ENCODE assay signal across 14 mouse cellular contexts in the genomic region with DNA sequence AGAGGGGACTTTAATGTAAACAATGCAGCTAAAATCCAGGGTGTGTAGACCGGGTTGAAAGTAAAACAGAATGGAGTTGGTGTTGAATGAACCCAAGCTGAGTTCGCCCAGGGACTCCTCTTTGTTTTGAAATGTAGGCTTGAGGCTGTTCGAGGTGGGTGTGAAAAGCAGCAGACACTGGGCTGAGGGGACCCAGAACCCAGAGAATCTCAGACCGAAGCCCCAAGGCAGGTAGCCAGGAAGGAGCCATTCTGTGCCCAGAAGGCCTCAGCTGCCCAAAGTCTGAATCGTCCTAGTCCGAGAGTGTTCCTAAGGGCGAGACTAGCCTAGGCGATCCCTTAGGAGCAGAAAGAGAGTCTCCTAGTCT. TPM values are rescaled to one million over a fixed set of nuclear protein-coding genes. Genes with fewer than 3 reads are reported as not detected.
DNase-seq lines count a peak whose midpoint lies in the region; ATAC-seq and TF ChIP-seq lines count a peak whose summit lies in the region.
"Had no signal": no experiment of that assay in that cellular context is flagged by ENCODE, and none has a peak within 500 bp of the region (broad histone marks: within the 10 kb centered on the region; RNA-seq: fewer than 3 reads in every experiment).

No protein-coding gene starts in this region.

- DNase-seq in hindbrain, embryonic 11.5 days (ENCODE audit: low spot score), result peak; percentile 62
- DNase-seq in hindbrain, embryonic 14.5 days (ENCODE audit: low spot score), result no peak
- peak; percentile 44 to 53 for DNase-seq in B cell, adult 2 months
- peak; percentile 66 for DNase-seq in embryo, embryonic 10.5 days (ENCODE audit: low spot score)
- no peak for DNase-seq in spleen, adult 12 weeks (ENCODE audit: low spot score)
- DNase-seq in gastrocnemius, postnatal 10 days, result no peak
- DNase-seq in spleen, postnatal 14 days (ENCODE audit: low spot score in 2 of 2), result no peak

- peaks cover 10% of the 10 kb centered on the region for H3K4me1 ChIP-seq in hindbrain, embryonic 11.5 days (replicated peaks; ENCODE audit: control insufficient read depth, insufficient read depth, low read length)
- 0 out of 2 replicates have a peak, but pooled peaks cover 4% of the 10 kb centered on the region for H3K4me1 ChIP-seq in hindbrain, embryonic 14.5 days (replicated peaks; ENCODE audit: control insufficient read depth, insufficient read depth, low read length)
- peaks cover 2% of the 10 kb centered on the region; the same call in 1 of the 2 replicates for H3K4me1 ChIP-seq in intestine, postnatal 0 days (replicated peaks; ENCODE audit: control insufficient read depth, insufficient read depth, low read length)

- no peak overlapping the region for H3K27ac ChIP-seq in hindbrain, embryonic 11.5 days (ENCODE audit: low read depth, low read length)
- H3K27ac ChIP-seq in hindbrain, embryonic 14.5 days, result no peak overlapping the region
- H3K27ac ChIP-seq in intestine, postnatal 0 days (ENCODE audit: low read depth, low read length), result no peak overlapping the region
- H3K27ac ChIP-seq: left cerebral cortex, adult 2 months; lung, embryonic 15.5 days had no signal

- H3K36me3 ChIP-seq in hindbrain, embryonic 11.5 days (ENCODE audit: control insufficient read depth, insufficient read depth, low read length), result no peaks in the 10 kb centered on the region
- no peaks in the 10 kb centered on the region for H3K36me3 ChIP-seq in hindbrain, embryonic 14.5 days (replicated peaks; ENCODE audit: control insufficient read depth, insufficient read depth)
- no peaks in the 10 kb centered on the region for H3K36me3 ChIP-seq in intestine, postnatal 0 days (ENCODE audit: control insufficient read depth, insufficient read depth)
- H3K36me3 ChIP-seq: lung, embryonic 15.5 days had no signal

- peaks cover 86% of the 10 kb centered on the region for H3K27me3 ChIP-seq in hindbrain, embryonic 11.5 days (ENCODE audit: control insufficient read depth, insufficient read depth, low read length)
- H3K27me3 ChIP-seq in hindbrain, embryonic 14.5 days (ENCODE audit: control insufficient read depth, insufficient read depth, low read length), result peaks cover 98% of the 10 kb centered on the region
- peaks cover 79% of the 10 kb centered on the region for H3K27me3 ChIP-seq in intestine, postnatal 0 days (replicated peaks; ENCODE audit: control insufficient read depth, insufficient read depth, low read length)

- peak overlapping the region; percentile 23 for H3K4me3 ChIP-seq in hindbrain, embryonic 11.5 days (ENCODE audit: low read depth, low read length)
- no peak overlapping the region for H3K4me3 ChIP-seq in hindbrain, embryonic 14.5 days (replicated peaks; ENCODE audit: low read length)
- H3K4me3 ChIP-seq in intestine, postnatal 0 days (ENCODE audit: low read depth, low read length), result peak overlapping the region; percentile 50; the same call in 1 of the 2 replicates
- H3K4me3 ChIP-seq: erythroblast, embryonic 14.5 days; left cerebral cortex, adult 2 months had no signal

- no peak overlapping the region for H3K9ac ChIP-seq in hindbrain, embryonic 11.5 days (ENCODE audit: low read depth, low read length)
- no peak overlapping the region for H3K9ac ChIP-seq in hindbrain, embryonic 14.5 days
- H3K9ac ChIP-seq in intestine, postnatal 0 days (ENCODE audit: low read depth, low read length), result no peak overlapping the region
- H3K9ac ChIP-seq: lung, embryonic 15.5 days had no signal

- H3K4me2 ChIP-seq in hindbrain, embryonic 11.5 days (replicated peaks; ENCODE audit: low read depth, low read length), result no peak overlapping the region
- H3K4me2 ChIP-seq in hindbrain, embryonic 14.5 days (replicated peaks), result no peak overlapping the region
- H3K4me2 ChIP-seq in intestine, postnatal 0 days (replicated peaks; ENCODE audit: low read depth), result peak overlapping the region; percentile 64

- H3K9me3 ChIP-seq in hindbrain, embryonic 11.5 days (ENCODE audit: control insufficient read depth, low read length), result no peaks in the 10 kb centered on the region
- H3K9me3 ChIP-seq in hindbrain, embryonic 14.5 days (ENCODE audit: control insufficient read depth, low read length), result no peaks in the 10 kb centered on the region
- H3K9me3 ChIP-seq in intestine, postnatal 0 days (ENCODE audit: control insufficient read depth), result no peaks in the 10 kb centered on the region
- H3K9me3 ChIP-seq: lung, embryonic 15.5 days had no signal

- no peak for TF ChIP-seq CTCF in intestine, postnatal 0 days (IDR thresholded peaks at IDR 0.05; ENCODE audit: low read depth)

- ATAC-seq in hindbrain, embryonic 11.5 days (ENCODE audit: low FRiP score), result no peak
- ATAC-seq in hindbrain, embryonic 14.5 days (ENCODE audit: low FRiP score), result no peak
- no peak for ATAC-seq in intestine, postnatal 0 days

- 2% methylated on average over 8 of the region's 8 CpGs for WGBS in hindbrain, embryonic 11.5 days
- 3% methylated on average over 8 of the region's 8 CpGs for WGBS in hindbrain, embryonic 14.5 days
- 47% methylated on average over 8 of the region's 8 CpGs for WGBS in intestine, postnatal 0 days

RNA-seq across cellular contexts. Expression of gene Isl2, which starts 4.8 kb away (rescaled TPM):
- 15.3 and 23.5 TPM in 2 replicates for polyA plus RNA-seq in hindbrain, embryonic 11.5 days (2014; fragmentation: Nextera tagmentation; extraction: Ambion mirVana)
- 1.9 and 3.0 TPM in 2 replicates for polyA plus RNA-seq in hindbrain, embryonic 14.5 days (2014; fragmentation: Nextera tagmentation; extraction: Ambion mirVana)
- polyA plus RNA-seq in intestine, postnatal 0 days (2015; fragmentation: Nextera tagmentation; extraction: Ambion mirVana), result 1.4 TPM in 2 replicates
- not detected for total RNA-seq in gastrocnemius, postnatal 10 days (2021)
- total RNA-seq: adrenal gland, adult 2 months; gastrocnemius, postnatal 25 days; left cerebral cortex, adult 2 months had no signal
- polyA plus RNA-seq: adrenal gland, adult 2 months; erythroblast, embryonic 14.5 days; kidney, embryonic 14.5 days had no signal

RNA-seq across cellular contexts. Expression of gene Etfa, which starts 31.3 kb away (rescaled TPM):
- polyA plus RNA-seq in hindbrain, embryonic 11.5 days (2014; fragmentation: Nextera tagmentation; extraction: Ambion mirVana), result 131 TPM in 2 replicates
- 94.5 and 99.0 TPM in 2 replicates for polyA plus RNA-seq in hindbrain, embryonic 14.5 days (2014; fragmentation: Nextera tagmentation; extraction: Ambion mirVana)
- 331 and 336 TPM in 2 replicates for polyA plus RNA-seq in intestine, postnatal 0 days (2015; fragmentation: Nextera tagmentation; extraction: Ambion mirVana)
- 100 to 1,000 TPM; 216 to 261 TPM for total RNA-seq in gastrocnemius, postnatal 10 days (2021)

Comparison
In these comparisons a context has a peak if more than half of its experiments do, and no peak if none do; other contexts are left out.
1. DNase-seq: peak in hindbrain, embryonic 11.5 days (single experiment), B cell, adult 2 months (2 of 2) and embryo, embryonic 10.5 days (single experiment); none in hindbrain, embryonic 14.5 days (single experiment), spleen, adult 12 weeks (single experiment), gastrocnemius, postnatal 10 days (single experiment) and spleen, postnatal 14 days (0 of 2).